ENCODE assay signal across 7 mouse cellular contexts in genomic region chr17:87531411-87532157, GRCm38 (mm10).
DNase-seq lines count a peak whose midpoint lies in the region; ATAC-seq and TF ChIP-seq lines count a peak whose summit lies in the region.

No protein-coding gene starts in this region.

- H3K27me3 ChIP-seq in hindbrain, embryonic 15.5 days = no peaks in the 10 kb centered on the region
- no peaks in the 10 kb centered on the region for H3K27me3 ChIP-seq in liver, adult 2 months (ENCODE audit: control insufficient read depth, insufficient read depth, low read length)
- no peaks in the 10 kb centered on the region for H3K27me3 ChIP-seq in midbrain, embryonic 16.5 days (ENCODE audit: control insufficient read depth, insufficient read depth, low read depth, low read length)

- peak overlapping the region; percentile 92 for H3K27ac ChIP-seq in gastrocnemius, adult 2 months
- H3K27ac ChIP-seq in hindbrain, embryonic 15.5 days (replicated peaks) = peak overlapping the region; percentile 61; the same call in 1 of the 2 replicates
- H3K27ac ChIP-seq in liver, adult 2 months (replicated peaks; ENCODE audit: insufficient read depth, low read depth, low read length) = peak overlapping the region; percentile 60
- peak overlapping the region; percentile 4; the same call in 1 of the 2 replicates for H3K27ac ChIP-seq in midbrain, embryonic 16.5 days (ENCODE audit: low read length)

- no peaks in the 10 kb centered on the region for H3K9me3 ChIP-seq in hindbrain, embryonic 15.5 days
- no peaks in the 10 kb centered on the region for H3K9me3 ChIP-seq in midbrain, embryonic 16.5 days (replicated peaks; ENCODE audit: control insufficient read depth, low read length, poor library complexity, severe bottlenecking)

- TF ChIP-seq CTCF in gastrocnemius, adult 2 months (IDR thresholded peaks at IDR 0.05) = no peak
- no peak for TF ChIP-seq CTCF in liver, adult 2 months (IDR thresholded peaks at IDR 0.05; ENCODE audit: low read depth, low read length)

- peak overlapping the region; percentile 78 for H3K4me2 ChIP-seq in hindbrain, embryonic 15.5 days
- H3K4me2 ChIP-seq in midbrain, embryonic 16.5 days (ENCODE audit: low read length) = peak overlapping the region; percentile 77

- peak overlapping the region; percentile 77 for H3K4me3 ChIP-seq in gastrocnemius, adult 2 months
- peak overlapping the region; percentile 45 for H3K4me3 ChIP-seq in hindbrain, embryonic 15.5 days
- no peak overlapping the region for H3K4me3 ChIP-seq in liver, adult 2 months (ENCODE audit: insufficient read depth, low read depth, low read length)
- H3K4me3 ChIP-seq in midbrain, embryonic 16.5 days (ENCODE audit: low read depth, low read length) = peak overlapping the region; percentile 45

- DNase-seq in MEL-GATA-1-ER (ENCODE audit: extremely low read depth, low read depth) = peak; percentile 62
- peak; percentile 66 for DNase-seq in adrenal gland, postnatal 25 days
- peak; percentile 67 for DNase-seq in gastrocnemius, adult 2 months
- peak; percentile 62 for DNase-seq in liver, adult 2 months (ENCODE audit: extremely low read depth, low read depth, low spot score)
- DNase-seq in thymus, postnatal 36 days = no peak

- no peak for ATAC-seq in hindbrain, embryonic 15.5 days (ENCODE audit: low FRiP score, low read depth)
- peak; percentile 37; the same call in 1 of the 2 replicates for ATAC-seq in midbrain, embryonic 16.5 days

- 2% methylated on average over 21 of the region's 21 CpGs for WGBS in hindbrain, embryonic 15.5 days
- 9% methylated on average over 21 of the region's 21 CpGs for WGBS in liver, adult 2 months
- WGBS in midbrain, embryonic 16.5 days = 1% methylated on average over 21 of the region's 21 CpGs

- peak overlapping the region; percentile 21 for H3K9ac ChIP-seq in hindbrain, embryonic 15.5 days
- peak overlapping the region; percentile 9 for H3K9ac ChIP-seq in liver, adult 2 months (ENCODE audit: low read depth, low read length)
- H3K9ac ChIP-seq in midbrain, embryonic 16.5 days (ENCODE audit: low read depth, low read length) = peak overlapping the region; percentile 53; the same call in 1 of the 2 replicates

- no peaks in the 10 kb centered on the region for H3K36me3 ChIP-seq in hindbrain, embryonic 15.5 days
- H3K36me3 ChIP-seq in liver, adult 2 months (ENCODE audit: control insufficient read depth, insufficient read depth, low read length) = no peaks in the 10 kb centered on the region
- H3K36me3 ChIP-seq in midbrain, embryonic 16.5 days (ENCODE audit: control insufficient read depth, insufficient read depth, low read length) = no peaks in the 10 kb centered on the region

- peaks cover 28% of the 10 kb centered on the region for H3K4me1 ChIP-seq in hindbrain, embryonic 15.5 days (replicated peaks)
- peaks cover 9% of the 10 kb centered on the region for H3K4me1 ChIP-seq in liver, adult 2 months (ENCODE audit: control insufficient read depth, insufficient read depth, low read length)
- peaks cover 28% of the 10 kb centered on the region for H3K4me1 ChIP-seq in midbrain, embryonic 16.5 days (ENCODE audit: control insufficient read depth, insufficient read depth, low read length)

- H3K79me2 ChIP-seq in liver, adult 2 months (ENCODE audit: control insufficient read depth, insufficient read depth, low read length) = no peaks in the 10 kb centered on the region

- intact Hi-C loops in gastrocnemius, adult 2 months (cut with DNase I) = loop anchor here (2.0 kb wide), 2 partner anchors 39 to 85 kb away; partner anchors contain the start of gene Calm2

- 0 out of 2 replicates have a peak, but pooled peaks have one; percentile 19 for TF ChIP-seq POLR2A in liver, adult 2 months (IDR thresholded peaks at IDR 0.05; ENCODE audit: extremely low read depth, insufficient read depth, low read length)

Comparison
In these comparisons a context has a peak if more than half of its experiments do, and no peak if none do; other contexts are left out.
1. DNase-seq: peak in MEL-GATA-1-ER (single experiment), adrenal gland, postnatal 25 days (single experiment), gastrocnemius, adult 2 months (single experiment) and liver, adult 2 months (single experiment); none in thymus, postnatal 36 days (0 of 2).
2. H3K27ac ChIP-seq: peak in every context shown above with its lines; median percentile 92 in gastrocnemius, adult 2 months; 61 in hindbrain, embryonic 15.5 days; 60 in liver, adult 2 months; 4 in midbrain, embryonic 16.5 days.
3. Peak in every context shown above with its lines, with median percentiles within 50 percentile points of each other: H3K9ac ChIP-seq.